Mouse (Mus musculus): ENCODE data around the gene Gm20605. TPM values are rescaled to one million over a fixed set of nuclear protein-coding genes. Genes with fewer than 3 reads are reported as not detected.
"Not testable (repeated sequence)": the region's sequence is repeated elsewhere in the genome, so short reads cannot be mapped to it uniquely, and the experiment has no call there.

Gene Gm20605
- total RNA-seq, 2 experiments from 2014 or later, result 11.0 to 14.7 TPM

DNA sequence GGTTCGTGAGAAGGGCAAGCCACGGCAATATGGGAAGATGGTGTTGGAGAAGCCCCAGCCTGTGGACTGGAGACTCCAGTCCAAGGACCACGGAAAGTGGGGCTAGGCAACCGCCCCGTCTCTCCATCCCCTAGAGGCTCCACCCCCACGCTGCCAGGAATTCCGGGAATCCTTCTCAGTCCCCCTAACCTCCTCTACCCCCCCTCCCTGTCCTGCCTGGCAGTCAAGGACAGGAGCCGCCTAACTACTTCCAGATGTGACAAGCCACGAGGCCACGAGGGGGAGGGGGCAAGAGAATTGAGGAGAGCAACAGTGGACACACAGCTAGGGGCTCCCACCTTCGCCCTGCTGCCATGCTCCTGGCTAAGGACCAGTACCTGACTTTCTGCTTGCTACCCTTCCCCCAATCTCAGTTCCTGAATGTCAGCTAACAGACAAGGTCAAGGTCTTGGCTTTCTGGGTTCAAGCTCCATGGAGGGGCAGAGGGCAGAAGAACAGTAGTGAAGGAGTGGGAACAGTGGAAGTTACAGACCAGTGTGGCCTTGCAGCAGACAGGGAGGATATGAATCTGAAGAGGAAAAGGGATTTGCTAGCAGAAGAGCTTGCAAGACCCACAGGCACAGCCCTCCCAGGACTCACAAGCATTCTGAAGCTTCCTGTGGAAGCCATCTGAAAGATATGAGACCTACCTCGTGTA lies 18.3 kb upstream of the Gm20605 start:
- no peak for DNase-seq (ENCODE audit: low spot score in 2 of 2)

DNA sequence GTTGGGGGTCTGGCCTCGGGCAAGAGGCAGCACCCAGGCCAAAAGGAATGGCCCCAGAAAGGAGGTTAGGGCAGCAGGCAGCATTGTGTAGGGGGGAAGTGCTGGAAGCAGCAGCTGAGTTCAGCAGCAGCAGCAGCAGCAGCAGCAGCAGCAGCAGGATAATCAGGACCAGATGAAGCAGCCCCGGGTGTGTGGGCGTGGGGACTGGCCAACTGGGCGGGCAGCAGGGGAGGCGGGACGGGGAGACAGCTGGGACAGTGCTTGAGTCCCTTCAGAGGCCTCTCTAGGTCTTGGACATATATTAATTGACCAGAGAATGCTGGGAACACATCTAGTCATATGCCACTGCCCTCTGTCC lies 17.8 kb upstream of the Gm20605 start:
- no peak for DNase-seq (ENCODE audit: low spot score in 2 of 2)

DNA sequence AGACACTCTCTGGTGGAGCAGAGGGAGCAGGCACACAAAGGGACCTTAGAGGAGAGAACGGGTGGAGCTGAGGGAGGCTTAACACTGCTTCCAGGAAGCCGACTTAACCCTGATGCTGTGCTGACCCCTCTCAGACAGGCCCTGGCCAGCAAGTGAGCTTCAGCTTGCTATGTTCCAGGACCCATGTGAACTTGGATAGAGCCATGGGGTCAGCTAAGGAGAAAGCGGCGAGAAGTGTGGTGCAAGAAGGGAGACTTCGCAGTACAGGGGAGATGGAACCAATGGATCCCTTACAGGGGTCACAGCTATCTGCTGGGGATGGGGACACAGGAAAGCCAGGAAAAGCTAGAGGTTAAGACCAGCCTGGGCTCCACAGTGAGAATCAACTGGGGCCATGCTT lies 15.9 kb upstream of the Gm20605 start:
- DNase-seq (ENCODE audit: low spot score in 2 of 2), result no peak

DNA sequence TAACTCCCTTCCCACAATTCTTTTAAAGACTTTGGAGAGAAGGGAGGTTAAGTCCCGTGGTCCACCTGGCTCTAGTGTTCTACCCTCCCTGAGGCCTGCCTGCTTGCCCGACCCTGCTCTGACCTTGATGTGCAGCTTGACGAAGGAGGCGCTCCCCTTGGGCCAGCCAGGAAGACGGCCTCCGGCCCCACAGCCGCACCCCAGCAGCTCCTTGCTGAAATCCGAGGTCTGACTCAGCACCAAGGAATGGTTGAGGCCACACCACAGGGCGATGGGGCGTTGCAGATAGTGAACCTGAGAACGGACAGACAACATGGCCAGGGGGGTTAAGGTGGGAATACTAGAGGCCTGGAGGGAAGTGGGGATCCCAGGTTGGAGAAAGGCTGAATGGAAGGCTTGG lies 15.4 kb upstream of the Gm20605 start, which contains the start of gene Pcolce:
Gene Pcolce, minus strand, starts transcription at position 235 of the 400 bp plus-strand sequence.
- DNase-seq (ENCODE audit: low spot score in 2 of 2), result no peak

DNA sequence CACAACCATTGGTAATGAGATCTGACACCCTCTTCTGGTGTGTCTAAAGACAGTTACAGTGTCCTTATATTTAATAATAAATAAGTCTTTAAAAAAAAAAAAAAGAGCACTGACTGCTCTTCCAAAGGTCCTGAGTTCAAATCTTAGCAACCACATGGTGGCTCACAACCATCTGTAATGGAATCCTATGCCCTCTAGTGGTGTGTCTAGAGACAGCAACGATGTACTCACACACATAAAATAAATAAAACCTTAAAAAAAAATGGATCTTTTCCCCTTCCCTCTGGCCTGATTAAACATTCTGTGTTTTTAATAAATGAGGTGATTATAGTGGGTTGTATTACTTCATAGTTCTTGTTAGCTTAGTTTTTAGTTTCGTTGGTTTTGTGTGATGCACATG lies 14.1 kb upstream of the Gm20605 start:
- not testable (repeated sequence) for DNase-seq (ENCODE audit: low spot score in 2 of 2)

DNA sequence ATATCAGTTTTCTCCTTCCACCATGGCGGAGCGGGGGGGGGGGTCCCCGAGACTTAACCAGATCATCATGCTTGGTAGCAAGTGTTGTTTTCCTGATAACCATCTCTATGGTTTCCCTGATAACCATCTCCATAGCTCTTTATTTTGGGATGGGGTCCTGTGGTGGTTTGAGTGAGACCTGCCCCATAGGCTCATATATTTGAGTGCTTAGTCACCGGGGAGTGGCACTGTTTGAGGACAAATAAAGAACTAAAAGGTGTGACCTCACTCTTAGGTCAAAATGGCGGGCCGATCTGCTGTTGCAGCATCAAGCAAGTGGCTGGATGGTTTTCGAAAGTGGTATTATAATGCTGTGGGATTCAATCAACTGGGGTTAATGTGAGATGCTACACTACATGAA lies 13.6 kb upstream of the Gm20605 start:
- no peak for DNase-seq (ENCODE audit: low spot score in 2 of 2)

DNA sequence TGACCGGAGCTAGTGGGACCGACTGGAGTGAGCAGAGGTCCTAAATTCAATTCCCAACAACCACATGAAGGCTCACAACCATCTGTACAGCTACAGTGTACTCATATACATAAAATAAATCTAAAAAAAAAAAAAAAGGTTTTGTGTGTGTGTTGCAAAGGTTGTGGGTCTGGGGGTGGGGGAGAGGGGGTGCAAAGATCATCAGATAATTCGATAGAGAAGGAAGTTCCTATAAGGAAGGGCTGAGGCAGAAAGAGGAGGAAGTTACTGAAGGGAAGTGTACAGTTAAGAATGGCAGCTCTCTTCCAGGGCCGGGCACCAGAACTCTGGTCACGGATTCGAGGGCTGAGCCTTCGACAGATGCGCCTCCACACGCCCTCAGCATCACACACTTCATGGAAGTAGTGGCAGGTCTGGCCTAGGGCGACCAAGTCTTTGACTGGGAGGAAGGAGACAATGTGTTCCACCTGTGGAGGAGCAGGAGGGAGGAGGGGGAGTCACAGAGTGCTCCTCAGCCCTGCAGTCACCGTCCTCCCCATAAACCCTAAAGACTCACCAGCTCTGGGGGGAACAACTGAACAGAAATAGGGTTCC lies 4.9 kb upstream of the Gm20605 start:
- DNase-seq (ENCODE audit: low spot score in 2 of 2), result no peak

DNA sequence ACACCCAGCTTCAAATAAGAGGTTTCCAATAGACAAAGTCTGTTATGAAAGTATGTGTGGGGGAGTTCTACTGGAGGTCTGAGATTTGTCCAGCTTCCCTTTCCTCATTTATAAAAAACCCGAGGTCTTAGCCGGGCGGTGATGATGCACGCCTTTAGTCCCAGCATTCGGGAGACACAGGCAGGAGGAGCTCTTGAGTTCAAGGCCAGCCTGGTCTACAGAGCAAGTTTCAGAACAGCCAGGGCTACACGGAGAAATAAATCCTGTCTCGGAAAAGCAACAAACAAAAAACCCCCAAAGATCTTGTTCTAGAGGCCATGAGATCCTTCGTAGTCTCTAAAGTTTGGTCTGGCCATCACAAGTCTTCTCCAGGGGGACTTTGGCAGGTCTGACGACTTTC lies 984 bp upstream of the Gm20605 start:
- no peak for DNase-seq (ENCODE audit: low spot score in 2 of 2)

DNA sequence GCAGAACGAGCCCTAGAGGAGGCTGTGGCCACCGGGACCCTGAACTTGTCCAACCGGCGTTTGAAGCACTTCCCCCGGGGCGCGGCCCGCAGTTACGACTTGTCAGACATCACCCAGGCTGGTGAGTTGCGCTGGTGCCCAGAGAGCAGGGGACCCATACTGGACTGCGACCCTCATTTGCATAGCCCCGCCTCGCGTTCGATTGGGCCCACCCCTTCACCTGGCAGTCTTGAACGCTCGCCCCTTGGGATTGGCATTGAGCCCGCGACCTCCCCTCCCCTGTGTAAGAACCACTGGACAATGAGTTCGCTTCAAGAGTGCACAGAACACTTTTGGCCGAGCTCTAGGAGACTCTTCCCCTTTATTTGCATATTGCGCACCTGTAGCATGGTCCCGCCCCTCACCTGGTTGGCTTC lies 339 bp downstream of the Gm20605 start:
- DNase-seq (ENCODE audit: low spot score in 2 of 2), result no peak

DNA sequence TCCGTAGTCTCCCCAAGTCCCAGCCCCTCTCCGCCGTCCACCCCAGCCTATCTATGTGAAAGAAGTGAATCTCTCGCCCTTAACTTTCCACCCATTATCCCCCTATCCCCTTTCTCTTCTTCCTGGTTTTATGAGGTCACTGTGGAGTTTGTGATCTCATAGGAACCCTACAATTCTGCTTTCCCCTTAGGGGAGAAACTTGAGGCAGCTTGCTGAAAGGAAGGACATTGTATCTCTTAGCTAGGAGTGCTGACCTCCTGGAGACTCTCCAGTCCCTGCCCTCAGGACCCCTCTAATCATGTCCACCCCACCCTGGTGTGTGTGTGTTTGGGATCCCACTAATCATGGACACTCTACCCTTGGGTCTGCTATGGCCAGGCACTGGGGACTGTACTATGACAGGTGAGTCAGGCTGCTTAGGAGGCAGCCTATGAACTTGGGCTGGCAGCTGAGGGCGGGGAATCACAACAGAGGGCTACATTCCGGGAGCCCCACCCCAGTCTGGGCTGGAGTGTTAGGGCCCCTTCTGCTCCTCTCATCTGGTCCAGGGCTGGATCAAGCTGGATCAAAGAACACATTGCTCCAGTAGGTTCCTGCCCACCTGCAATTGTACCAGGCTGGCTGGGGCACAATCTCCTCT lies 1.1 kb downstream of the Gm20605 start:
- no peak for DNase-seq (ENCODE audit: low spot score in 2 of 2)

DNA sequence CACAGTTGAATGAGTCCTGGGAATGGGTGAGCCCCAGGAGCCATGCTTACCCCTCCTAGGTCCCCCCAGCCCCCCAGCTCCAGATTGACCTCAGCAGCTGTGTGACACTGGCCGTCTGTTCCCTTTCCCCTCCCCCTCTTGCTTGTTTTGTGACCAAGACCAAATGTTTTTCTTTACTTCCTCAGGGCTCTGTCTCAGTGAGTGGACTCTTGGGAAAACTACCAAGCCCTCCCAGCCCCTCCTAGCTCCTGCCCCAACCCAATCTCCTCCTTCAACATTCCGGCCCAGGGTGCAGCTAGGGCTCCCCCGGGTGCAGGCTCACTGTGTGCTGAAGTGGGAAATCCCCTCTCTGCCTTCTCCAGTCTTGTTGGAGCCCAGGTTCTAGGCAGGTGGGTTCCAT lies 1.6 kb downstream of the Gm20605 start:
- DNase-seq (ENCODE audit: low spot score in 2 of 2), result no peak

DNA sequence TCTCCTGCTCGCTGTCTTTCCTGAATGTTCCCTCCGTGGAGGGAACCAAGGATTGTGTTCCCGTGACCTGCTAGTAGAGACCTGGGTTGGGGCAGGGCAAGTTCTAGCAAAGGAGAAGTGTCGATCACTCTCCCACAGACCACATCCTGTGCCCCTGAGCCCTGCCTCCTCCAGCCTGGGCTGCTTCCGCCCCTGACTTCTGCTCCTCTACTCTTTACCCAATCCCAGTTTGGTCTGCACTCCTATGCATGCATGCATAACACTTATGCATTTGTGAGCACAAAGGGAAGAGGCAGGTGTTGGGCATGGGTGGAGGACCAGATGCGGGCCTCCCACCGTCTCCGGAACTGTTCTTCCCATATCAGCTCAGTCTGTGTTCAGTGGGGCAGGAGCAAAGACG lies 2.2 kb downstream of the Gm20605 start:
- DNase-seq (ENCODE audit: low spot score in 2 of 2), result no peak

DNA sequence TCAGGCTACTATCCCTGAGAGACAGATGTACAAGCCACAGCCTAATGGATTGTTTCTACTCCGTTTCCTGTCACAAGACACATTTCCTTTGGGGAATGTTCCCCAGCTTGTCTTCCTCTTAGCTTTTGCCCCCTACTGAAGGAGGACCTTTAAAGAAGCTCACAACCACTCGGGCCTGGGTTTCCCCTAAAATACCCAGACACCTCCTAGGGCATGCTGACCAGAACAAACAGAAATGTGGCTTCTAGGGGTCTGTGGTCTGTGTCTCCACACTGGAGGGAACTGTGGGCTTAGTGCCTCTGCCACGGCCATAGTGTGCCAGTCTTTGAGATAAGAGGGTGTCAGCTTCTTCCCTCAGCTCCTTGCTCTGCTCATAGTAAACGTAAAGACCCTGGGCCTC lies 2.6 kb downstream of the Gm20605 start:
- DNase-seq (ENCODE audit: low spot score in 2 of 2), result no peak

DNA sequence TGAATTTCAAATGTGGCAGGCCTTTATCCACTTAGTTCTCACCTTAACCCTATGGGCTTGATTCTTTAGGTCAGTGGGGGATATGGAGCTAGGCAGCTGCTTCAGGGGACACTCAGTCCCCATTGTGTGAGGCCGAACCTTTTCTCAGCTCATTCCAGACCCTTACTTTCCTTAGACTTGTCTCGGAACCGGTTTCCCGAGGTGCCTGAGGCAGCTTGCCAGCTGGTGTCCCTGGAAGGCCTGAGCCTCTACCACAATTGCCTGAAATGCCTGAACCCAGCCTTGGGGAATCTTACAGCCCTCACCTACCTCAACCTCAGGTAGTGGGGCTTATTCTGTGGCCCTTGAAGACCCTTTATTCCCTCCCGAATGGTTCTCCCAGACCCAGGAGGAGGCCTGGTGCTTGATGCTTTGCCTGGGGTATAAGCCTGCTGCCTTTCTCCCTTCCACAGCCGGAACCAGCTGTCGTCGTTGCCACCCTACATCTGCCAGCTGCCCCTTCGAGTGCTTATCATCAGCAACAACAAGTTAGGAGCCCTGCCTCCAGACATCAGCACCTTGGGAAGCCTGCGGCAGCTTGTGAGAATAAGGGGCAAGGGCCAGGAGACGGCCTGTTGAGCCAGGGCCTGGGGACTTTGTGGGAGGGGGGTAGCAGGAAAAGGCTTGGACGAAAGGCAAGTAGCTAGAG lies 4.6 kb downstream of the Gm20605 start:
- no peak for DNase-seq (ENCODE audit: low spot score in 2 of 2)

DNA sequence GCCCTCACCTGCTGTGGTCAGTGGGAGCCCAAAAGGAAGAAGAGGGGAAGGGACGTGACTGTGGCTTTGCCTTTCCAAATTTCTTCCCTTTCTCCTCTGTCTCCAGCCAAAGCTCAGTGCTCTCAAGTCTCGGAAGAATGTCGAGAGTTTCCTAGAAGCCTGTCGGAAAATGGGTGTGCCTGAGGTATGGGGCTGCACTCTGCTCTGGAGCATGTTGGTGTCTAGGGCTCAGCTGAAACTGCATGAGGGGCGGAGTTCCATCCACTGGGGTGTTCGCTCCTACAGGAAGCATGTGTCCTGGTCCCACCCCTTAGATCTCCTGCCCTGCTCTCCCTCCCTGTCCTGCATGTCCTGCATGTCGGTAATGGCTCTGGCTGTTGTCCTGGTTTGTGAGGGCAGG lies 10.5 kb downstream of the Gm20605 start:
- DNase-seq (ENCODE audit: low spot score in 2 of 2), result no peak

DNA sequence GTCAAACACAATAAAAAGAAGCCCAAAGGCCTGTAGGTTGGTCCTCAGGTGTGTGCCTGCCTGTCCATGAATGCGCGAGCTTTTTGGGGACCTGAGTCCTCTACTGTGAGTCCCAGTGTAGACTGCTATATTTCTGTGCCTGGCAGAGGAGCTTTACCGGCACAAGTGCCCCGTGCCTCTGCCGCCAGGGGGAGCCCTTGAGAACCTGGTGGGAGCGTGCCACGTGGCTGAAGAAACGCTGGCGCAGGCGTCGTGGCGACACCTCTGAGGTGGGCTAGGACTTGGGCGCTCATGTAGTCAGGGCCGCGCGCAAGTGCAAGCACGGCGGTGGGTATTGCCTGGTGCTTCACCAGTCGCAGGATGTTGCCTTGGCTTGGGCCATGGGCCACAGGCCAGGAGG lies 12.1 kb downstream of the Gm20605 start, which contains the start of gene Sap25:
Gene Sap25, plus strand, starts transcription at position 281 of the 400 bp plus-strand sequence.
- no peak for DNase-seq (ENCODE audit: low spot score in 2 of 2)

DNA sequence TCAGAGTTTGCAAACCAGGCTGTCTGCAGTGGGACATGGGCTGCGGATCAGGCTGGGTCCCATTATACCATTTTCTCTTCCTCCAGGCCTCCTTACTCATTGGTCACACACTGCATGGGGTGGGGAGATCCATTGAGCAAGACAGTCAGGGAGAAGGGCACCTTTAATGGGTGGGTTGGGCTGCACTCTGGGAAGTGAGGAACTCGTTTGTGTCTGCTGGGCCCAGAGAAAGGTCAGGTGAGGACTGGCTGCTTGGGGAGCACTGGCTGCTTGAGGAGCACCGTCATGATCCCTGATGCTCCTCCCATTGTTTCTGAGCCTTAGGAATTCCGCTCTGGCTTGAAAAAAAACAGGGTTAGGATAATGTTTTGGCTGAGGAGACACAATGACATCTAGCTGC lies 13.9 kb downstream of the Gm20605 start:
- DNase-seq (ENCODE audit: low spot score in 2 of 2), result no peak

DNA sequence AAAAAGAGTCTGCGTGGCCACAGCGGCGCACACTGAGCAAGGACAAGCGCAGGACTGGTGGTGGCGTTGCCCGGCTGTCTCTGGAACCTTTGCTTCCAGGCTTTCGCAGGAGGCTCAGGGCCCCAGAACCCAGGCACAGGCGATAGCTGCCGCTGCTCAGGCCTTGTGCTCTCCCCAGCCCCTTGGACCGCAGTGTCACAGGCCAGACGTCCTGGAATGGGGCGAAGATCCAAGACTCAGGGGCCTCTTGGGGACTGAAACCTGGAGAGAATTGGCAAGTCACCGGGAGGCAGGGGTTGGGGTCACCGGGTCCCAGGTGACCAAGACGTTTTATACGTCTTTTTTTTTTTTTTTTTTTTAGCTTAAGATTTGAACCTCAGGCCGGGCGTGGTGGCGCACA lies 15.5 kb downstream of the Gm20605 start:
- no peak for DNase-seq (ENCODE audit: low spot score in 2 of 2)

DNA sequence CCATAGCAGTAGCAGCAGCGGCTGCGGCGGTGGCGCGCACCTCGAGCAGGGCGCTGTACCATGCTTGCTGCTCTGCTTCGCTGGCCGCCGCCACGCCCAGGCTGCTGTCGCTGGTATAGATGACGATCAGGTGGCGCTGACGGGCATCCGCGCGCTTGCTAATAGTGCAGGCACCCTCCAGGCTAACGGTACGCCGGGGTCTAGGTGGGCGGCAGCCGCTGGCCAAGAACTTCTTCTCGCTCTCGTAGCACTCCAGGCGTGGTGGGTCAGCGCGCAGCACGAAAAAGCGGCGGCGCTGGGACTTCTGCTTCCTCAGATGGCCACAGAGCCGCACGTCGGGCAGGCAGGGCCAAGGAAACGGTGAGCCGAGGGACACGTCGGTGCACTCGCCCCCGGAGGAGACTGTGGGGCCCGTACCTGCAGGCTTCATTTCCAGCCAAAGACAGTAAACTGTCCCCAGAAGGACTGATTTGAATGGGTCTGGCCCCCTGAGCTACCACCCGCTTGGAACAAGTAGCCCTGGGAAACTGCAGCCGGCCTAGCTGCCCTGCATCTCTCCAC lies 16.2 kb downstream of the Gm20605 start:
- no peak for DNase-seq (ENCODE audit: low spot score in 2 of 2)

DNA sequence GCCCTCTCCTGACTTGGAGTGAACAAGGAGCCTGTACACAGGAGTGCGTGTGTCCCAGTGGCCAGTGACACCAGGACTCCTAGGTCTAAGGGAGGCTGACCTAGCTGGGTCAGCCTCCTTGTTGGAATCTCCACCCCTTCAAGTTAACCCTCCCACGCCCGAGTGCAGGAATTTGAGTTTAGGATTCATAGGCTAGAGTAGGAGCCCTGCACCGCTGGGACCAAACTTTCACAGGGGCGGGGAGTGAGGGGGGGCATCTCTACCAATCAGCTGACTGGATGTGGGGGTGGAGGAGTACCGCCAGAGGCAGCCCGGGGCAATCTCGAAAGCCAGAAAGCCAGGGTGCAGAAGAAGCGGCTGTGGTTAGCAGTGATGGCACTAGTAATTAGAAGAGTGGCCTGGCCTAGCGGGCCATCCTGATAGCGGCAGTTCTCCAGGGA lies 16.7 kb downstream of the Gm20605 start, which contains the start of gene Irs3:
Gene Irs3, minus strand, starts transcription at position 63 of the 440 bp plus-strand sequence.
- DNase-seq (ENCODE audit: low spot score in 2 of 2), result no peak

DNA sequence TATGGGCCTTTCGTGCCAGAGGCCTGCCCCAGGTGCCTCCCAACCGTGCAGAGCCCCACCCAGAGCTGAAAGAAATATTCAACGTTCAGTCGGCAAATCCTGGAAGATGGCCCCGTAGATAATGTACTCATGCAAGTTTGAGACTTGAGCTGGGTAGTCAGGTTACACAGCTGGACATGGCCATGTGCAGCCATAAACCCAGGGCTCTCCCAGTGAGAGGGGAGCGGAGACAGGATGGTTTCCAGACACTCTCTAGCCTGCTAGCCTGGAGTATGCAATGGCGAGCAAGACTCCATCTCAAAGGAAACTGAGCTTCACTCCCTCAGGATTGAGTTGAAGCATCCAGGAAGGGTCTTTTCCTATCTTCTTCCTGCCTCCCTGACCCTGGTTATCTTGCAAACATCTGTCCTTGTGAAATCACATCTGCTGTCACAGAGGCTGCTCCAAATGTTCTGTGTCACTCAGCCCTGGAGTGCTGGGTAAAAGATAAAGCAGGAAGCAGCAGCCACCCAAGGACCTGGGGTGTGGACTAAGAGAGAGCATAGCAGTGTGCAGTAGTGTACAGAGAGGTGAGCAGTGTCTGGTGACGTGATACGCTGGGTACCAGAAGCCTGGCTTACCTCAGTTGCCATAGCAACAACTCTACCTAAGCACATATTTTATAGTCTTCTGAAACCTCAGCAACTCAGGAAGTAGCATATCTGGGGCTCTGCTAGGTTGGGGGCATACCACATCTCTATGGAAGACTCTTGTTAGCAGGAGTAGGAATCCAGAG lies 19.0 kb downstream of the Gm20605 start:
- no peak for DNase-seq (ENCODE audit: low spot score in 2 of 2)

Measured in layer of hippocampus, postnatal 14 days (tissue).